Mouse (Mus musculus) cortical plate, adult 2 months (tissue): ENCODE results near the gene Pilrb1. TPM values are rescaled to one million over a fixed set of nuclear protein-coding genes. Genes with fewer than 3 reads are reported as not detected.
A peak's percentile ranks its signal among the peaks of the same experiment; 100 is the strongest.
"Not testable (repeated sequence)": the region's sequence is repeated elsewhere in the genome, so short reads cannot be mapped to it uniquely, and the experiment has no call there.

Experiments used
- H3K27ac ChIP-seq: fragments of 200-500 bp; 2 replicates; pipeline ENCODE4 v1.5.1; 2012; ENCODE audit warnings: low read length, control low read depth, inconsistent platforms; ENCODE audit not compliant: insufficient read depth
- H3K4me1 ChIP-seq: fragments of 200-500 bp; 2 replicates; pipeline ENCODE4 v1.6.1; 2011; ENCODE audit warnings: low read length; ENCODE audit not compliant: control insufficient read depth, insufficient read depth
- H3K4me3 ChIP-seq: fragments of 200-500 bp; 2 replicates; pipeline ENCODE4 v1.5.1; 2011; ENCODE audit warnings: mild to moderate bottlenecking, low read length, control low read depth; ENCODE audit not compliant: insufficient read depth
- CTCF ChIP-seq: fragments of 200-500 bp; IDR thresholded peaks from 2 replicates; pipeline ENCODE4 v1.5.1; 2011; ENCODE audit warnings: mild to moderate bottlenecking, control low read depth, low read length; ENCODE audit not compliant: insufficient read depth; ENCODE audit errors: extremely low read depth
- POLR2A ChIP-seq: fragments of 200-500 bp; IDR thresholded peaks from 2 replicates; pipeline ENCODE4 v1.6.1; 2011; ENCODE audit warnings: mild to moderate bottlenecking, low read length, control low read depth; ENCODE audit not compliant: insufficient read depth; ENCODE audit errors: extremely low read depth
- polyA plus RNA-seq: library from polyadenylated mRNA; depleted of rRNA; stranded (reverse); fragments of >200 nt; gene quantifications from 2 replicates; pipeline ENCODE4 v1.2.3, GENCODE M21; 2012

Gene Pilrb1
- polyA plus RNA-seq, 1 experiment = not detected

GRCm38 (mm10) chr5:137854907-137855306, 3.0 kb downstream of the Pilrb1 start:
- not testable (repeated sequence) for H3K4me1 ChIP-seq, H3K27ac ChIP-seq

GRCm38 (mm10) chr5:137850313-137850712, 7.6 kb downstream of the Pilrb1 start:
- not testable (repeated sequence) for H3K27ac ChIP-seq, H3K4me1 ChIP-seq, H3K4me3 ChIP-seq

More at GRCm38 (mm10) chr5:137854907-137855306, 3.0 kb downstream of the Pilrb1 start:
- H3K4me3 ChIP-seq = not testable (repeated sequence)

GRCm38 (mm10) chr5:137837110-137837509, 20.8 kb downstream of the Pilrb1 start:
- not testable (repeated sequence) for H3K4me1 ChIP-seq, H3K27ac ChIP-seq, H3K4me3 ChIP-seq

GRCm38 (mm10) chr5:137836611-137837010, 21.3 kb downstream of the Pilrb1 start:
- no peak for TF ChIP-seq CTCF
- TF ChIP-seq POLR2A = no peak
- no peak overlapping the region for H3K27ac ChIP-seq
- no peak overlapping the region for H3K4me3 ChIP-seq
- H3K4me1 ChIP-seq = no peaks in the 10 kb centered on the region

DNA sequence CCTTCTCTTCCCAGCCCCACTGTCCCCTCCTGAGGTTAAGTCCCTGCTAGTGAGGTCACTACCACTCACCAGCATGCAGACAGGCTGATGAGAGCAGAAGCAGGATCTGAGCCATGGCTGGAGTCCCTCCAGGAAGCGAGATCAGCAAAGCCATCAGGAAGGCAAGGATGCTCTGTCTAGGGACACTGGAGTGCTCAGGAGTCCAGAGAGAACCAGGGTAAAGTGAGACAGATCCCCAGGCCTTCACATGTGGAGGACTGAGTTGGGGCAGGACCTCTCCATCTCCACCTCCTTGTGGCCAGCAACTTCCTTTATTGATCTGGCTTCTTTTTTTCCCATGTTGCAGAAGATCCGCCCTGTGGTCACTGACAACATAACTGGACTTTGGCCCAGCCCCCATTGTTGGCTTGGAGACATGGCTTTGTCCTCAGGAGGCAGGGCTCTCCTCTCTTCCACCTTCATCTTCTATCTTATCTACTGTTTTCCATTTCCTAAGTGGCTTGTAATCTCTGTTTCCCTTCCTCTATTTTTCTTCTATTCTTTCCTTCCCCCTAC, 21.9 kb downstream of the Pilrb1 start, which contains the start of gene Pilra:
Gene Pilra, minus strand, starts transcription at position 316 of the 555 bp plus-strand sequence.
- H3K4me1 ChIP-seq = not testable (repeated sequence)

GRCm38 (mm10) chr5:137833500-137833899, 24.4 kb downstream of the Pilrb1 start:
- TF ChIP-seq CTCF (no peak), POLR2A (no peak)
- H3K4me1 ChIP-seq = no peaks in the 10 kb centered on the region
- H3K4me3 ChIP-seq = no peak overlapping the region
- no peak overlapping the region for H3K27ac ChIP-seq

More for the DNA sequence above, 21.9 kb downstream of the Pilrb1 start, which contains the start of gene Pilra:
- H3K27ac ChIP-seq, H3K4me3 ChIP-seq: not testable (repeated sequence)

- Histone ChIP-seq H3K4me3 (no peak overlapping the region), H3K27ac (no peak overlapping the region), H3K4me1 (no peaks in the 10 kb centered on the region)
- TF ChIP-seq CTCF (no peak), POLR2A (no peak)
Measured at GRCm38 (mm10) chr5:137831506-137831905, 26.4 kb downstream of the Pilrb1 start.

- H3K4me1 ChIP-seq = no peaks in the 10 kb centered on the region
- no peak overlapping the region for H3K4me3 ChIP-seq
- H3K27ac ChIP-seq = peak overlapping the region; percentile 5; the same call in 1 of the 2 replicates
- TF ChIP-seq CTCF (no peak), POLR2A (no peak)
Measured at GRCm38 (mm10) chr5:137831106-137831505, 26.8 kb downstream of the Pilrb1 start.

GRCm38 (mm10) chr5:137830238-137830637, 27.7 kb downstream of the Pilrb1 start:
- TF ChIP-seq CTCF = no peak
- no peak for TF ChIP-seq POLR2A

DNA sequence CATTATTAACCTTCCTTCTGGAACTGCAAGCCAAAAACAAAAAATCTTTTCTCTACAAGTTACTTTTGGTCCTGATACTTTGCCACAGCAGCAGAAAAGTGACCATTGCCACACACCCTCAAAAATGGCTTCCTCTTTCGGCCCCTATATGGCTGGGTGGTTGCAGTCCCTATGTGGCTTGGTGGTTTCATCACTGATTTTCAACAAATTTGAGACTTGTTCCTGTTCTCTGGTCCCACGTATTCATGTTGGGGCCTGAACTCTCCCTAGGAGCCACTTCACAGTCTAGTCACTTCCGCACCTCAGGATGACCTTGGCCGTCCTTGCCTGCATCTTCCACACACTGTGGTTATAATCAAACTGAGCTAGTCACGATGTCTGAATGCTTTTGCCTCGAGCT, 29.2 kb downstream of the Pilrb1 start:
- Histone ChIP-seq H3K4me1 (no peaks in the 10 kb centered on the region), H3K4me3 (no peak overlapping the region), H3K27ac (no peak overlapping the region)
- TF ChIP-seq CTCF (no peak), POLR2A (no peak)

More at GRCm38 (mm10) chr5:137830238-137830637, 27.7 kb downstream of the Pilrb1 start:
- H3K4me1 ChIP-seq = no peaks in the 10 kb centered on the region
- H3K4me3 ChIP-seq = no peak overlapping the region
- H3K27ac ChIP-seq = 0 out of 2 replicates have a peak overlapping the region, but pooled peaks have one; percentile 5

DNA sequence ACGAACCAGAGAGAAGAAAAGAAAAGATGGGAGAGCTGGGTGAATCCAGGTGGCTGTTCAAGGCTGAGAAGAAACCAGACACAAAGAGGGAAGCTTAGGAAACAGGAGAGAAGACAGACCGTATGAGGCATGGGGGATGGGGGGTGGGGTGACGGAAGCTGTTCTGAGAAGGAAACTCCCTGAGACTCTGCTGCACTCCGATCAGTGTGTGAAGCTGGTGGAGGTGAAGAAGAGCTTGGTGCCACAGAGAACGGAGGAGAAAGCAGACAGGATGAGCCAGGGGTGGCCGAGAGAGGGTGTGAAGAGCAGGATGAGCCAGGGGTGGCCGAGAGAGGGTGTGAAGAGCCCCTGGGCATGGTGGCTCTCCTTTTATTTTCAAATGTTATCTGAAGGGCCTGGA, 31.5 kb downstream of the Pilrb1 start:
- no peak for TF ChIP-seq POLR2A
- TF ChIP-seq CTCF = no peak
- H3K27ac ChIP-seq = no peak overlapping the region
- no peaks in the 10 kb centered on the region for H3K4me1 ChIP-seq
- no peak overlapping the region for H3K4me3 ChIP-seq
